Mouse (Mus musculus) gastrocnemius, postnatal 36 days (tissue): ENCODE measurements around the gene Ptgs1. TPM values are rescaled to one million over a fixed set of nuclear protein-coding genes. Genes with fewer than 3 reads are reported as not detected.
A peak's percentile ranks its signal among the peaks of the same experiment; 100 is the strongest.

Experiments used
- DNase-seq, 2 experiments: peaks; one replicate each; pipeline ENCODE4 v3.0.0; 2022
- intact Hi-C: fragments of 180-260 bp; cut with DNase I; formaldehyde crosslinking; loops from one replicate; pipeline ENCODE4 v1.15.1; 2025
- total RNA-seq, 2 experiments: library from RNA; stranded (reverse); gene quantifications; 2 replicates each; pipeline ENCODE4 v1.2.3; 2021

Gene Ptgs1
- total RNA-seq, 2 experiments from 2014 or later: 3.2 to 3.7 TPM

GRCm38 (mm10) chr2:36243892-36244309, 13.7 kb downstream of the Ptgs1 start:
- no peak for DNase-seq
- intact Hi-C loops: no loop called here

- no peak for DNase-seq
- intact Hi-C loops: no loop called here
These were observed 14.5 kb downstream of the Ptgs1 start for GRCm38 (mm10) chr2:36244705-36245104.

GRCm38 (mm10) chr2:36247964-36248363, 17.7 kb downstream of the Ptgs1 start:
- DNase-seq: no peak
- intact Hi-C loops: no loop called here

GRCm38 (mm10) chr2:36251156-36251555, 20.9 kb downstream of the Ptgs1 start:
- intact Hi-C loops: no loop called here
- DNase-seq: no peak

GRCm38 (mm10) chr2:36252505-36252904, 22.3 kb downstream of the Ptgs1 start:
- intact Hi-C loops: no loop called here
- no peak for DNase-seq

GRCm38 (mm10) chr2:36254445-36254844, 24.2 kb downstream of the Ptgs1 start:
- no peak for DNase-seq
- intact Hi-C loops: no loop called here

- intact Hi-C loops: no loop called here
- DNase-seq: no peak
These were observed 26.7 kb downstream of the Ptgs1 start for GRCm38 (mm10) chr2:36256931-36257330.

GRCm38 (mm10) chr2:36259382-36259781, 29.2 kb downstream of the Ptgs1 start:
- intact Hi-C loops: no loop called here
- no peak for DNase-seq

GRCm38 (mm10) chr2:36259798-36260540, 29.7 kb downstream of the Ptgs1 start:
- DNase-seq: no peak
- intact Hi-C loops: no loop called here

GRCm38 (mm10) chr2:36262025-36262424, 31.8 kb downstream of the Ptgs1 start:
- intact Hi-C loops: no loop called here
- no peak for DNase-seq

- no peak for DNase-seq
- intact Hi-C loops: no loop called here
These were observed 39.2 kb downstream of the Ptgs1 start for GRCm38 (mm10) chr2:36269458-36269857.

GRCm38 (mm10) chr2:36270186-36270585, 40.0 kb downstream of the Ptgs1 start:
- intact Hi-C loops: no loop called here
- no peak for DNase-seq

DNA sequence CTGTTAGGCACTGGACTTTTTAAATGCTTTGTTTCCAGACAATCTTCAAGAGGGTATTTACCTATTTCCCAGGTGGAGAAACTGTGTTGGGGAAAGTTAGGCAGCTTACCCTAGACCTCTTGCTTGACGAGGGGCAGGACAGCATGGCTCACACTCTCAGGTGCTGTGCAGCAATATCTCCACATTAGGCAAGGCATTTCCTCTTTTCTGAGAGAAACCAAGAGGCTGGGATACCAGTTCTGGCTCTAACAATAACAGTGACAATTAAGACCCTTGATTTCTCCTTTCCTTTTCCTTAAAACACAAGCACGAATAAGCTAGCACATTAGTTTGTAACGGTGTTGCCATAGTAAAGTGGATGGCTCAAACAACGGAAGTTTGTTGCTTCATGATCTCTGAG, 40.9 kb downstream of the Ptgs1 start:
- intact Hi-C loops: no loop called here

DNA sequence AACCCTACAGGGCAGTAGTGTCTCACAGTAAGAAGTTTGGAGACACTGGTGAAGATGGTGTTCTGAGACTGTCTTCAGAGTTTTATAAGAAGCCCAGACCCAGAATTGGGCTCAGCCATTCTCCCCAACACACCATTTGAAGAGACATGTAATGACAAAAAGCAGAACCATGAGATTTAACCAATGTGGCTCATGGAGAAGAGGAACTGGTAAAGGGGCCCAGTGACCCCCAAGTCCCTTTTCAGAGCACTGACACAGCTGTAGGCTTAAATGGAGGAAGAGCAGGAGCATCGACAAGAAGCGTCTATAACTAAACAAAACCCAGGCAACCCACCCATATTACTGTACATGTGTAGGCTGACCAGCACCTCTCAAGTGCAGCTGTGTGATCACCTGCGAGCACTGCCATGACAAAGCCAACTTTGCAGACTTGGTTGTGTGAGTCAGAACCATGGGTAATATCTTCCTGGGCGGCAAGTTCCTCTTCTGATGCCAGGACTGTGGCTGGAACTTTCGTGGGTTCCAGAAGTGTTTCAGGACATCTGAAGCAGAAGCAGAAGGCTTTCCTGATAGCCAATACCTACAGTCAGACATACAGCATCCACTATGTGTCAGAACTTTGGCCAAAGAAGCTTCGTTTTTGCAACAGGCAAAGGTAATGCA, 42.2 kb downstream of the Ptgs1 start:
- DNase-seq: no peak
- intact Hi-C loops: no loop called here

More for the DNA sequence above, 40.9 kb downstream of the Ptgs1 start:
- DNase-seq: no peak

DNA sequence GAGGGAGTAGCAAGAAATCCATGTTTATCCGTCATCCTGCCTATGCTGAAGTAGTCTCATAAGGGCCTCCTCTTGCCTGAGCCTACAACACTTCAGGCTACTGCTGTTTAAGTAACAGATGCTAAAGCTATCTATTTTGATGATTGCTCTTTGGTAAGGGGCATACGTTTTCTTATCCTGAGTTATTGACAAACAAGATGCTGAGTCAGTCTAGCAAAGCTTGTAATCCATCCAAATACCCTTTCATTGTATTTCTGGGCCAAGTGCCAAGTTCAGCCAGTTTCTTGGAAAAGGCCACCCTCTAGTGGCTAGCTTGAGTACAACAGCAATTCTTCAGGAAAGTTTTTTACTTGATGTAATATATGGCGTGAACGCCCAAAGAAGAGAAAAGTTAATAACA, 46.2 kb downstream of the Ptgs1 start:
- intact Hi-C loops: loop anchor here (5.0 kb wide), 1 partner anchor 264 kb away; no protein-coding TSS in a partner anchor
- peak in 1 of 2 experiments; percentile 8 for DNase-seq

DNA sequence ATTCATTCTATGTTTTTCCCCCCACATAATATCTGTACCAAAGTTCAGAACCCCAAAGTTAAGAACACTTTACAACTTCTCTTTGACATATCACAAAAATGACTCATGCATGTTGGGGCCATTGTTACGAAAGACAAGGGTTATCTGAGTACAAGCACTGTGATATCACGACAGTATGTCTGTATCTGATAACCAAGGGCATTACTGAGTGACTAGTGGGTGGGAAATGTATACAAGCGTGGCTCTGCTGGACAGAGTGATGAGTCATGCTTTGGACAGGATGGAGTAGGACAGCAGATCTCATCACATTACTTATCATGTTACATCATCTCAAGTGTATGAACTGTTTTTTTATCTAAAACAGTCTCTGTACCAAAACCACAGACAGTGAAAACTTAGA, 48.5 kb downstream of the Ptgs1 start:
- intact Hi-C loops: loop anchor here (5.0 kb wide), 1 partner anchor 266 kb away; no protein-coding TSS in a partner anchor
- DNase-seq: no peak

GRCm38 (mm10) chr2:36281138-36281537, 50.9 kb downstream of the Ptgs1 start:
- no peak for DNase-seq
- intact Hi-C loops: no loop called here

DNA sequence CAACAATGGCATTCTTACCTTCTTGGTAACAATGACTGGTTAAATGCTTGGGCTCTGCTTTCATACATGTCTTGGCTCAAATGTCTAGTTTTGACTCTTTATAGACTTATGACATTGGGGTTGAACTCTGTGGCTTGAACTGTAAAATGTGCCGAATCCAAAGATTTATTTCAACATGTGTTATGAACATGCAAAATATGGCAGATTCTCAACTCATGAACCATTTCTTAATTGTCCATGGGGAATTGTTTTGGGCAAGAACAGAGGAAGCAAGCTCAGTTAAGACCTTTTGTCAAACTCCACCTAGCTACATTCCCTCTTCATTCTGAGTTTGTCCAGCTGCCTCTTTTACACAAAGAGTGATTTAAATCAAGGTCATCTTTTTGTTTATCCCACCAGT, 52.1 kb downstream of the Ptgs1 start:
- DNase-seq: no peak
- intact Hi-C loops: no loop called here
